Mouse (Mus musculus) v-Abl transformed pro-B cells (cell line): ENCODE measurements around the gene Hsd17b11.
"Not testable (repeated sequence)": the region's sequence is repeated elsewhere in the genome, so short reads cannot be mapped to it uniquely, and the experiment has no call there.

Source experiments
- in situ Hi-C, 2 experiments: fragments of 400-800 bp; cut with MboI; formaldehyde crosslinking; loops; one replicate each; pipeline ENCODE4 v1.15.1; 2025; ENCODE audit not compliant: unreplicated experiment in 2 of 2

Gene Hsd17b11

DNA sequence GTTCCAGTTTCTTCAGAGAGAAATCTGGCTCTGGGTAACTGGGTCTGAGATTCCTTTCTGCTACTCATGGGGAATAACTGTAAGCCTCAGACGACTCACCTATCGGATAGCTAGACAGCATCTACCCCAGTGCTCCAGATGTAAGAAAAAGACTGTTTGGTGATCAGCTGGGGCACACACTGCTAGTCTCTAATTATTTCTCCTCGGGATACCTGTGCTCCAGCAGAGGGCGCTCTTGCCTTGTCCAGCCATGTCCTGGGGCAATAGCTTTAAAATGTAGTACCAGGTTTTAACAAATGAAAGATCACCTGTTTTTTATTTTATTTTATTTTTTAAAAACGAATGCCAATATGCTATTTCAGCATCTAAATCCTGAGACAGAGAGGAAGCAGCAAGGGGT is 22.0 kb downstream of the Hsd17b11 start:
- in situ Hi-C loops, result loop anchor here (5.0 to 25.0 kb wide), 5 partner anchors 38 to 1688 kb away; partner anchors contain the start of gene Lrrc8d (in 1 of the 2)

DNA sequence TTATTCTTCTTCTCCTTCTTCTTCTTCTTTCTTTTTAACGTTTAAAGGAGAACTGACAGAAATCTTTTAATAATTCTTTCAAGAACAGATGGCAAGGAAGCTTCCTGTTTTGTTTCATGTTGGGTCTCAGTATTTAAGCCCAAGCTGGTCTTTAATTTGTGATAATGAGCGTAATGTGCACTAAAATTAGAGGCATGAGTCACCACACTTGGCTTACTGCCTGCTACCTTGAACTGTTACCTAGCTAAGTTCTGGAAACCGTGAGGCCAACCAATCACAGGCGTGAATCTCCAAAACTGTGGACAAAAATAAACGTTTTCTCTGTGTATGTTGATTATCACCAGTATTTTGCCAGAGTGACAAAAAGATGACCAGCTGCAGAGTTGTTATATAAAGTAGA is 23.0 kb downstream of the Hsd17b11 start:
- in situ Hi-C loops, result loop anchor here (10.0 kb wide), 2 partner anchors 346 to 1326 kb away; no protein-coding TSS in a partner anchor

DNA sequence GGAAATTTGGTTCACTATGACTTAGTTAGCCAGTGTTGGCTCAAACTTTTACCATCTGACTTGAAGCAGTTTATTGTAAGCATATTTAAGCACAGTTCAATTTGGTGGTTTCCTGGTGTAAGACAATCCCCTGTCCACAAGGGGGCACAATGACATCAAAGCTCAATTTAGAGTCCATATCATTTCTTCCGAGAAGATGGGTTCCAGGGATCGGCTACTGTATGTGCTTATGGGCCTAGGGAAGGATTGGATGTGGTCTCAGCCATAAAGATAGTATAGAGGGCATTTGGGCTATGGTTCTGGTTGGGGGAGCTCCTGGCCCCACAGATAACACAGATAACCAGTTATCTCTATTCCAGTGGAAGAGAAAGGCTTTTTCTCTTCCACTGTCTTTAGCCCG is 26.5 kb downstream of the Hsd17b11 start:
- in situ Hi-C loops, result loop anchor here (10.0 kb wide), 2 partner anchors 350 to 1330 kb away; no protein-coding TSS in a partner anchor

DNA sequence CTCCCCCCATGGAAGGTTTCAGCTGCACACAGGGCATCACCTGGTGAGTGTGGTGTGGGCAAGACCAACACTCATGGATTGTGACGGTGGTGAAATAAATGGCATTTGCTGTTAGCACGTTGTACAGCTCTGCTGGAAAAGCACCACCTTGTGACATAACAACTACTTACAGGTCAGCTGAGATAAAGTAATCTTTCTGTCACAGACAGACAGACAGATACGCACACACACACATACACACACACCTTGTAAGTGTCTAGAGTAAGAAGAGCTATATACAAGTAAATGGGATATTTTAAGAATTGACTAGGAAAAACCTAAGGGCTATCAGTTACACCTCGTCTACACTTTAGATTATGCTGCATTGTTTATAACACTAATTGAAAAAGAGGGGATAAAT is 27.1 kb downstream of the Hsd17b11 start:
- in situ Hi-C loops, result loop anchor here (10.0 kb wide), 2 partner anchors 350 to 1330 kb away; no protein-coding TSS in a partner anchor

DNA sequence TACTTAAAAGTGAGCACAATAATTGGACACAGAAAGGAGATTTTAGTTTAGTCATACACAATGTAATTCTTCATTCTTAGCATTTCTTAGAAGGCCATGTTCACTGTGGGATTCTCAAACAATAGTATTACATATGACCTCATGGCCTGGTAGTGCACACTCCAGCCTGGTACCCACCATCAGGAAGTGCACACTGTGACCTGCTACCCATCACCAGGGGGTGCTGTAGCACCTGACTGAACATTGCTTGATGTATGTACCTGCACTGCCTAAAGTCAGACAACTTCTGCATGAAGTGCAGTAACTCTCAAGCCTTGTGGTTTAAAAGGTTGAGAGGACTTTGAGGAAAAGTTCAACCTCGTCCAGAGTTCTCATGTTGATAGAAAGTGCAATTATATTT is 28.1 kb downstream of the Hsd17b11 start:
- in situ Hi-C loops, result loop anchor here (10.0 kb wide), 2 partner anchors 351 to 1331 kb away; no protein-coding TSS in a partner anchor

DNA sequence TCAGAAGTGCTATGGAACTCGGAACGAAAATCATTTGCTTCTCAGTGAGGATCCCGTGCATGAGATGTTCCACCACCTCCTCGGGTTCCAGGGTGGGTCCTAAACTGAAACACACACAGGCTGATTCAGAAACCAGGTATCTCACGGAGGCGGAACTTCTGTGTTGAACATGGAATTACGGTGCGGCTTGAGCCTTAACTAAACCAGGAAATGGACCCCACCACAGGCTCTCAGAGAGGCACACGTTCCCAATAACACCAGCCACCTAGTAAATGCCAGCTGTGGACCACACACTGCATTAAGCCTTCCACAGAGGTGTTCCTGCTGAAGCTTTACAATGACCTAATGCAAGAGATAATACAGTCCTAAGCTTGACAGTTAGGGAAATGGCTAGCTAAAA is 28.9 kb downstream of the Hsd17b11 start:
- in situ Hi-C loops, result loop anchor here (10.0 kb wide), 2 partner anchors 352 to 1332 kb away; no protein-coding TSS in a partner anchor

DNA sequence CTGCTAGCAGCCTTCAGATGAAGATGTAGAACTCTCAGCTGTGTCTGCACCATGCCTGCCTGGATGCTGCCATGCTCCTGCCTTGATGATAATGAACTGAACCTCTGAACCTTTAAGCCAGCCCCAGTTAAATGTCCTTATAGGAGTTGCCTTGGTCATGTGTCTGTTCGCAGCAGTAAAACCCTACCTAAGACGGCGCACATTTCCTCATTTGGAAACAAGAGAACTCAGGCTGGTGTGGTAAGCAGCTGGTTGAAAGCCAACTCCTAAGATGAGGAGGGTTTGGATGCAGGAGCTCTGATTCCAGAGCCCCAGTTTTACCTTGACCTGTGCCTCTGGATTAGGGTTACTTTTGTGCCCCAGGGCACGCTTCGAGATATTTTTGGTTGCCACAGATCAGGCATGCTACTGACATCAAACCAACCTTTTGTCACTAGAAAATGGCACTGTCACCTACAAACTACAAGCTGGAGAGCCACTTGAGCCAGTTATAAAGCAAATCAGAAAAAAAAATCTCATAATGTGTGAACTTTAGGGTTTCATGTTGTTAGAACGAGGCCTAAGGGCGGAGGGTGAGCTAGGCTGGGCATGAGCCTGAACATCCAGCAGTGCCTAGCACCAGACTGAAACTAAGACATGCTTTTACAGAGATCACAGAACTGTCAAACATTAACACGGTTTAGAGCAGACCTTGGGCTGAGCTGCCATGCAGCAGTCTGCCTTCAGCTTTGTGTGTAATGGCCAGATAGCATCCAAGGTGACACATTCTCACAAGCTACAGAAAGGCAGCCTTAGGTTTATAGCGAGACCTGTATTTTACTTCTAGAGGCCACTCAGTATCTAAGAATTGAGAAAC is 40.8 kb downstream of the Hsd17b11 start:
- in situ Hi-C loops, result no loop called here

DNA sequence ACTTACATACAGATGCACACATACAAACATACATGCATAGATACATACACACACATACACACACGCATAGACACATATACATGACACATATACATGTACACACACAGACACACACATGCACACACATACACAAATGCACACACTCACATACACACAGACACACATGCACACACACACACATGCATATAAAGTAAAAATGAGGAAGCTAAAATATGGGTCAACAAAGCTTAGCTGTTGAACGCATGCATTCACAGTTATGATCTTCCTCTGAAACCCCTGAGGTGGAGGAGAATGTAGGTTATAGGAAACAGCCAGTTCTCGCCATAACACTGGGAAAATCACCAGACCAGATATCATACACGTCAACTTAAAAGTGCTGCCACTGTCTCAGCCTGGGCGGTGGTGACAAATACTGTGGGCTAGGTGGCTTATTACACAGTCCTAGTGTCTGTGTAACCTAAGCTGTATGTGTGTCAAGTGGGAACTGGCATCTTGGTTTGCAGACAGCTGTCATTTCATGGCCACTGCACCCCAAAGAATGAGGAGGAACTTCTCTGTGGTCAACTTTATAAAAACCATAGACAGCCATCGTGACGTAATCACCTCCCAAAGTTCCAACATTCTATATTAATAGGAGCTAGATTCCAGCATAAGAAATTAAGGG is 43.7 kb downstream of the Hsd17b11 start:
- in situ Hi-C loops, result no loop called here

DNA sequence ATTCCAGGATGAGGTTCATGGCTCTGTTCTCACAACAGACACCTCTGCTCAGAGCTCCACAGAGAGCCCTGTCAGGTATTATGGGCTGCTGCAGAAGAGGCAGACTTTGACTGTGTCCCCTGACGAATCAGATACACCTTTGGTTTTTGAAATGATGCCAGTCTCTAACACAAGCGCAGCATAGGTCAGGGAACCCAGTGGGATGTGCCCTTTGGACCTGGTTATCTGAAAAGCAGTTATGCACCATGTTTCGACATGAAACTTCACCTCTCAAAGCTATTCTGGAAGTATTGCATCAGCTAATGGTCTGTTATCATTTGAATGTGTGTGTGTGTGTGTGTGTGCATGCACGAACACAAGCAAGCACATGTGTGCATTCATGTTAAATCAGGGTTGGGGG is 44.4 kb downstream of the Hsd17b11 start, which contains the start of gene Hsd17b13:
Hsd17b13 (minus strand) TSS at position 114 of the 400 bp plus-strand sequence.
- in situ Hi-C loops, result no loop called here

DNA sequence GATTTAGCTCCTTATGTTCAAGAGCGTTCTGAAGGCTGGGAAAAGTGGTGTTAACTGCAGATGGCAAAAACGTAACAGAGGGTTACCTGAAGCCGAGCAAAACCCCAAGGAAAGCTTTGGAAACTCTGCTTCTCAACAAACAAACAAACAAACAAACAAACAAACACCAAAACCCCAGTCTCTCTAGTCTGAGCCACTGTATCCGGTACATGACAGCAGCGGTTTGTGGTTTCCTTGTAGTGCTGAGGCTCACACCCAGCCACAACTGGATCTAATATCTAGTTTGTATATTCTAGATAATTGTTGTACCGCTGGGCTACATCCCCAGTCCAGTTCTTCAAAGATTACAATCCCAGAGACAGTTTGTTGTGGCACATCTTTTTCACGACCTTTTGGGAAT is 46.0 kb downstream of the Hsd17b11 start:
- in situ Hi-C loops, result no loop called here

DNA sequence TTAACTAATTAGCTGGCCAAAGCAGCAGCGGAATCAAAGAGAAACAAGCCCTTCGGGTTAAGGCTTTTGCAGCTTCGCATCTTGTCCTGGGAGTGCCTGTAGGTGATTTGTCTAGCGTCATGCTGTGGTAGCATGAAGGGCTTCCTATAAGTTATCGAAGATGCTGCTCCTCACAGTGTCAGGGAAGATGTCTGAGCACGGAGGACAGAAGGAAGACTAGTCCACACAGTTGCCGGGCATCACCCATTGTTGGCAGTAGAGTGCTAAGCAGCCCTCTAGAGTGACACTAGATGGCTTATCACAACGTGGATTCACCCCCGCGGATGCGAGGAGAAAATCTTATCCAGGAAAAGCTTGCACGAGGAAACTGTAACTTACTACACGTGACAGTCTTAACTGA is 48.9 kb downstream of the Hsd17b11 start:
- in situ Hi-C loops, result no loop called here

DNA sequence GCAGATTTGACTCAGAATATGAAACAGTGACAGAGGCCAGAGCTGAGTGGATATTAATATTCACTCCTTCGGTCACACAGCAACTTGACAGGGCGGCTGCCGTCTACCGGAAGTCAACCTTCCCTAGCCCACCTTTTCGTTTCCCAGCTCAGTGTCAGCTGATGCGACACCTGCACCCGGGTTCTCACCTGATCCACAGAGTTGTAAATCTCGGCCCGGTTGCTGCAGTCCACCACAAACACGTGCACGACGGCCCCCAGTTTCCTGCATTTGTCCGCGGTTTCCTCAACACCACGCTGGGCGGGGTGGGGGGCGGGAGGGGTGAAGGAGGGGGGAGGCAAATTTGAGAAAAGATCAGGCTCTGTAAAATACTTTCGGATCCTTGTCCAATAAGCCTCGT is 49.3 kb downstream of the Hsd17b11 start:
- in situ Hi-C loops, result no loop called here

DNA sequence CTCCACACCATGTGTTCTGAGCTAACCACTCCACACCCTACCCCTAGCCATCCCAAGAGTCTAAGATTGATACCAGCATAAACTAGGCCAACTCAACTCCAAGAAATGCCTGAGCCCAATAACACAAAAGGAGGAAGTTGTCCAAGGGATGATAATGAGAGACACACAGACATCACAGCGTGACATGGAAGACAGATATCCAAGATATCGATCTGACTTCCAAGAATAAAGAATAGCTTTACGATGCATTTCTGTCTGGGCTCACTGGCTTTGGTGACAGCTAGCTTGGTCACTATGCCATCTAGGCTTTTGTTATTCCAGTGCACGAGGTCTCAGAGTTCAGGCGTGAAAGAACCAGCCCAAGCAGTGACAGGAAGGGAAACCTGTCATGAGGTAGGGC is 50.7 kb downstream of the Hsd17b11 start:
- in situ Hi-C loops, result no loop called here

DNA sequence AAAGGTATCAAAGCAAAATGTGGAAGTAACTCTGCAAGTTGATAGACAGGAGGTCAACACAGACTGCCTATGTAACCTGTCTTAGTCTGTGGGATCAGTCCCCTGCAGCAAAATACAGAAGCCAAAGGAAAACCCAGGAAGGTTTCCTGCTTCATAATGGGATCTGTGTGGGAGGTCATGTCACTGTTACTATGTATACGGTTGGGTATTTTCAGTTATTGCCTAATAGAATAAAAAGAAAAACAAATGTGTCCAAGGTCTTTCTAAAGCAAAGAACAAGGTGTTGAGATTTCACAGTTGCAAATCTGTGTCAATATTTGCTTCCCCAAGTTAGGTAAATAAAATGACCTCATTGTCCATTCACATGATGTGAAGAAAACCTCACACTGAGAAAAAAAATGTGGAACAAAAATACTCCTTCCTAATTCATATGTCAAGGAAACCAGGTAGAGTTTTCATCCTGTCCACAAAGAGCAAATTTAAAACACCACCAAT is 58.7 kb downstream of the Hsd17b11 start:
- in situ Hi-C loops, result no loop called here

DNA sequence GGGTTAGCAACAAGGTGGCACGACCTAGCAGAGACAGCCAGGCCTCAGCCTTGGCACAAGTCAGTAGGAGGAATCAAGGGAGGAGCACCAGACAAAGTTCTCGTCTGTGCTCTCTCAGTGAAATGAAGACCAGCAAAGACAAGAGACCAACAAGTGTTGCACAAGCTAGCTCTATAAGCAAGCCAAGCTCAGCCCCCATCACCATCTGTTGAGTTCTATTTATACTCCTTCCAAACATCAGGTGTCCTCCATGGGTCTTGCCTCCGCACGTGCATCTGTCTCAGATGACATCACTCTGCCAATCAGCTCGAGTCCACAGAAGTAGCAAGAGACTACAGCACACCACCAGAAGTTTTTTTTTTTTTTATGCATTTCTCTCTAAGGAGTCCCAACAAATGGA is 67.1 kb downstream of the Hsd17b11 start:
- in situ Hi-C loops, result no loop called here

DNA sequence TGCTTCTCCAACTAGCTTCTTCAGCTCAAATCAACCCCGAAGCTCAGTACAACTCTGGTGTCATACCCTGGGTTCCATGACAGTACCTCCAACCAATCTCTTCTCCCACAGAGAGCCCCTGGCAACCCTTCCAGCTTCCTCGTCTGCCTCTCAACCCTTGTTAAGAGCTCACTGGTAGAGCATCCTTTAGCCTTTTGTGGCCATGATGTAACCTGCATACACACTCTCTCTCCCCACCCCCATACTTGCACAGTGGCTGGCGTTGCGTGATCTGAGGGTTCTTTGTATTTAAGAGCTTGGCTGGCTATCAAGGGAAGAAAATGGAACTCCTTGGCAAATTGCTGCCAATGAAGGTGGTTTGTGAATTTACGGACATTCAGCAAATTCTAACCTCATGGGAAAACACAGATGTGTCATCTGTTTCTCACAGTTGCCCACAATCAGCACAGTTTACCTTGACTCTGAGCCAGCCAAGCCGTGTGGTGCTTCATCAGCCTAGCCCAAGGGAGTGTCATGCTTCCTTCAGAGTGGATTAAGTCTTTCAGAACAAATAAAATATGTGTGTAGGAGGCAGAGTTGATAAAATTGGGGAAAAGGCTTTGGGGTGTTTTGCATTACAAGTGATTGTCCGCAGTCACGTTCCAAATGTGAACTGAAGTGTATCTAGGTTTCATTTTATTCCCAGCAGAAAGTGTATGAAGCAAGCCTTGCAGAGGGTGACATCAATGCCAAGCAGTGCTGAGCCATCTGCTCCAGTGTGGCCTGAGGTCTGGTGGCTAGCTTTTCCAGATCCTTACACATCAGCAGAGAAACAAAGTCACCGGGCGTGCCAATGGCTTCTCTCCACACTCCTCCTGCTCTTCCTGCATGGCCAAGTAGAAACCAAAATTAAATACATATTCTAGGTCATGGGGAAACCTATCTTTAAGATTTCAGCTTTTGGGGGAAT is 68.3 kb downstream of the Hsd17b11 start:
- in situ Hi-C loops, result no loop called here

DNA sequence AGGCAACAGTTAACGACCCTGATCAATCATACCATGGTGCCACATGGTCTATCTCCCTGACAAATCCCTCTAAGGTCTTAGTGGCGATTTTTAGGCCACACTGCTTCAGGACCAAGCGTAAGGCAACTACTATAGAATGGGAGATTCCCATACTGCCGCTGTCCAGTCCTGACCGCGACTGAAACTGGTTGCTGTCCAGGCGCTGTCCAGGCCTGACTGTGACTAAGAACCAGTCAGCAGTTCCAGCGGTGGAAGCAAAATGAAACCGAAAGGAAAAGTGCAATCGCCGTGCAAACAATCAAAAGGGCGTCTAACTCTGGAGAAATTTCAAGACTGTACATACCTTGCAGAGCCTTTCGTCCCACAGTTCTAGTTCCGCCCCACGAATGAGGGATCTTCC is 71.6 kb downstream of the Hsd17b11 start:
- in situ Hi-C loops, result not testable (repeated sequence)

DNA sequence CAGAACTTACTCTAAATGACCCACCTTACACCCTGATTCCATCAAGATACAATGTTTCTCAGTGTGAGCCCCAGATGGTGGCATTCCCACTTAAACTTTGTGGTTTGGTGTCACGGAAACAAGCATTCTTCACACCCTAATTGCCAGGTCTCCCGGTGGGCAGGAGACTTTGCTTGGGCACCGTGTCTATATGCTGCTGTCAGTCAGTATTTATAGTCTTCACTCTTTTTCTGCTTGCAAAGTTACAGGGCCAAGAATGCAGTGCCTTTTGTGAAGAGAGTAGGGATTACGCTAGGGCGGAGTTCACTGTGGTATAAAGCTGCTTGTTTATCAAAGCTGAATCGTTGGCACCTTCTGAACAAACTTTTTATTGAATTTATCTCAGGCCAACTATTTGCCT is 78.5 kb downstream of the Hsd17b11 start:
- in situ Hi-C loops, result loop anchor here (25.0 kb wide), 2 partner anchors 1256 to 1781 kb away; no protein-coding TSS in a partner anchor

DNA sequence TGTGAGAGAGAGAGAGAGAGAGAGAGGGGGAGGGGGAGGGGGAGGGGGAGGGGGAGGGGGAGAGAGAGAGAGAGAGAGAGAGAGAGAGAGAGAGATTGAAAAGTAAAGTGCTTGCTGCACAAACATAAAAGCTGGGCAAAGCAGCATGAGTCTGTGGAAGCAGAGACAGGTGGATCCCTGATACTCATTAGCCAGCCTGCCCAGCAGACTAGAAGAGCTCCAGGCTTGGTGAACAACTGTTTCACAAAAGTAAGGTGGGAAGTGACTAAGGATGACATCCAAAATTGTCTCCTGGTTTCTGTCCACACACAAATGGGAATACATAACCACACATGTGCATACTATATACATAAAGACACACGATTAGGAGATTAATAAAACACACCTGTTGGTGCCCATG is 81.9 kb downstream of the Hsd17b11 start:
- in situ Hi-C loops, result loop anchor here (25.0 kb wide), 2 partner anchors 1253 to 1778 kb away; no protein-coding TSS in a partner anchor
